ENCODE assay signal across 8 mouse cellular contexts in genomic region chr15:92161163-92162025, GRCm38 (mm10).
DNase-seq lines count a peak whose midpoint lies in the region; ATAC-seq and TF ChIP-seq lines count a peak whose summit lies in the region.

No protein-coding gene starts in this region.

- H3K36me3 ChIP-seq in embryonic facial prominence, embryonic 11.5 days (replicated peaks; ENCODE audit: control insufficient read depth, insufficient read depth, low read depth, low read length): no peaks in the 10 kb centered on the region
- H3K36me3 ChIP-seq in lung, postnatal 0 days (ENCODE audit: insufficient read depth, low read length): no peaks in the 10 kb centered on the region

- no peak for TF ChIP-seq EP300 in lung, postnatal 0 days (IDR thresholded peaks at IDR 0.05)

- 40% methylated on average over 20 of the region's 20 CpGs for WGBS in embryonic facial prominence, embryonic 11.5 days
- WGBS in lung, postnatal 0 days: 40% methylated on average over 20 of the region's 20 CpGs

- peak; percentile 8 to 46 for DNase-seq in adrenal gland, adult (ENCODE audit: inconsistent age in 2 of 2, low spot score in 1 of 2)
- DNase-seq in adrenal gland, adult 8-10 months: no peak
- peak; percentile 7 for DNase-seq in embryonic facial prominence, embryonic 11.5 days (ENCODE audit: low spot score)
- DNase-seq in layer of hippocampus, adult 8-10 months (ENCODE audit: low spot score in 2 of 2): peak; percentile 40 to 56
- DNase-seq in neural tube, embryonic 10.5 days (ENCODE audit: extremely low spot score, low spot score): peak; percentile 20
- no peak for DNase-seq in natural killer cell, adult 2 months (ENCODE audit: low spot score in 2 of 2)
- DNase-seq in yolk sac, embryonic 10.5 days (ENCODE audit: low spot score): no peak
- DNase-seq in lung, postnatal 0 days (ENCODE audit: low spot score): no peak

- no peak overlapping the region for H3K9ac ChIP-seq in embryonic facial prominence, embryonic 11.5 days (replicated peaks; ENCODE audit: low read length)
- H3K9ac ChIP-seq in lung, postnatal 0 days (replicated peaks; ENCODE audit: low read depth): no peak overlapping the region

- ATAC-seq in embryonic facial prominence, embryonic 11.5 days (replicated peaks; ENCODE audit: insufficient number of reproducible peaks, low FRiP score, low TSS enrichment, low read depth): peak; percentile 76; the same call in 1 of the 2 replicates
- ATAC-seq in lung, postnatal 0 days: no peak

- H3K27ac ChIP-seq in embryonic facial prominence, embryonic 11.5 days (replicated peaks; ENCODE audit: low read depth, low read length): no peak overlapping the region
- H3K27ac ChIP-seq in lung, postnatal 0 days (ENCODE audit: low read length): no peak overlapping the region

- H3K4me1 ChIP-seq in embryonic facial prominence, embryonic 11.5 days (ENCODE audit: control insufficient read depth, insufficient read depth, low read length): no peaks in the 10 kb centered on the region
- no peaks in the 10 kb centered on the region for H3K4me1 ChIP-seq in lung, postnatal 0 days (ENCODE audit: insufficient read depth, low read depth, low read length)

- H3K4me2 ChIP-seq in embryonic facial prominence, embryonic 11.5 days (ENCODE audit: low read depth, low read length): peak overlapping the region; percentile 7
- H3K4me2 ChIP-seq in lung, postnatal 0 days (replicated peaks; ENCODE audit: low read depth, low read length): no peak overlapping the region

- H3K9me3 ChIP-seq in embryonic facial prominence, embryonic 11.5 days (replicated peaks; ENCODE audit: control insufficient read depth, low read length): no peaks in the 10 kb centered on the region
- no peaks in the 10 kb centered on the region for H3K9me3 ChIP-seq in lung, postnatal 0 days (ENCODE audit: low read length)

- TF ChIP-seq CTCF in lung, postnatal 0 days (IDR thresholded peaks at IDR 0.05): no peak

- no peak overlapping the region; the same call in 1 of the 2 replicates for H3K4me3 ChIP-seq in embryonic facial prominence, embryonic 11.5 days (ENCODE audit: low read depth, low read length)
- H3K4me3 ChIP-seq in lung, postnatal 0 days (ENCODE audit: low read depth, low read length): no peak overlapping the region

- H3K27me3 ChIP-seq in embryonic facial prominence, embryonic 11.5 days (ENCODE audit: control insufficient read depth, insufficient read depth, low read length): no peaks in the 10 kb centered on the region
- no peaks in the 10 kb centered on the region for H3K27me3 ChIP-seq in lung, postnatal 0 days (replicated peaks; ENCODE audit: insufficient read depth, low read length)

Comparison
In these comparisons a context has a peak if more than half of its experiments do, and no peak if none do; other contexts are left out.
1. DNase-seq: peak in adrenal gland, adult (2 of 2), embryonic facial prominence, embryonic 11.5 days (single experiment), layer of hippocampus, adult 8-10 months (2 of 2) and neural tube, embryonic 10.5 days (single experiment); none in adrenal gland, adult 8-10 months (single experiment), natural killer cell, adult 2 months (0 of 2), yolk sac, embryonic 10.5 days (single experiment) and lung, postnatal 0 days (single experiment).